Mouse (Mus musculus) ES-E14 (cell line): ENCODE measurements at regions not wholly inside any gene's neighbourhood (a gene's known extent, or its start where the extent isn't known, plus 50 kb on each side); places are given as distances from the start of the nearest gene placed in this dataset.

Source experiments
- DNase-seq: peaks from one replicate; pipeline ENCODE4 v3.0.0-alpha.2; 2013; ENCODE audit warnings: low read depth, low spot score
- H3K27ac ChIP-seq: 2 replicates; pipeline ENCODE4 v1.5.1; 2012; ENCODE audit warnings: low read depth, mild to moderate bottlenecking, low read length, moderate library complexity, mixed read lengths; ENCODE audit not compliant: poor library complexity, insufficient read depth, severe bottlenecking
- H3K36me3 ChIP-seq: 2 replicates; pipeline ENCODE4 v1.6.1; 2012; ENCODE audit warnings: mild to moderate bottlenecking, low read length, moderate library complexity, mixed read lengths; ENCODE audit not compliant: control insufficient read depth, poor library complexity, insufficient read depth, severe bottlenecking
- H3K4me1 ChIP-seq, 2 experiments: fragments of 150-350 bp in 1 of 2; sonication (generic) in 1 of 2; 2 replicates each; pipeline ENCODE4 v1.6.1; 2012; ENCODE audit warnings: low read length in 2 of 2, mild to moderate bottlenecking in 1 of 2, mixed read lengths in 1 of 2; ENCODE audit not compliant: control insufficient read depth in 2 of 2, insufficient read depth in 2 of 2, poor library complexity in 1 of 2
- H3K4me3 ChIP-seq, 2 experiments: fragments of 150-350 bp in 1 of 2; sonication (generic) in 1 of 2; 2 replicates each; pipeline ENCODE4 v1.5.1; 2012; ENCODE audit warnings: low read length in 2 of 2, low read depth in 1 of 2, mild to moderate bottlenecking in 1 of 2, mixed read lengths in 1 of 2; ENCODE audit not compliant: insufficient read depth in 1 of 2, poor library complexity in 1 of 2, severe bottlenecking in 1 of 2
- H3K9ac ChIP-seq: 2 replicates; pipeline ENCODE4 v1.6.1; 2012; ENCODE audit warnings: low read depth, mild to moderate bottlenecking, low read length, mixed read lengths; ENCODE audit not compliant: poor library complexity, insufficient read depth, severe bottlenecking
- H3K9me3 ChIP-seq: fragments of 150-350 bp; sonication (generic); 2 replicates; pipeline ENCODE4 v1.6.1; 2012; ENCODE audit warnings: low read depth, mild to moderate bottlenecking, low read length; ENCODE audit not compliant: control insufficient read depth, insufficient read depth
- CHD2 ChIP-seq: IDR thresholded peaks from 2 replicates; pipeline ENCODE4 v1.6.1; 2014; ENCODE audit warnings: mild to moderate bottlenecking, low read depth, low read length, inconsistent platforms
- HCFC1 ChIP-seq: IDR thresholded peaks from 2 replicates; pipeline ENCODE4 v1.6.1; 2012; ENCODE audit warnings: low read length, inconsistent platforms, borderline replicate concordance; ENCODE audit not compliant: insufficient read depth
- MAFK ChIP-seq: IDR thresholded peaks from 2 replicates; pipeline ENCODE4 v1.6.1; 2014; ENCODE audit warnings: mild to moderate bottlenecking, low read depth, low read length, inconsistent platforms; ENCODE audit not compliant: insufficient read depth
- ZC3H11A ChIP-seq: IDR thresholded peaks from 2 replicates; pipeline ENCODE4 v1.6.1; 2012; ENCODE audit warnings: low read depth, mild to moderate bottlenecking, inconsistent platforms, low read length, borderline replicate concordance
- ZNF384 ChIP-seq: IDR thresholded peaks from 2 replicates; pipeline ENCODE4 v1.6.1; 2012; ENCODE audit warnings: low read depth, low read length, inconsistent platforms
- in situ Hi-C, 2 experiments: fragments of 600-800 bp; cut with MboI; formaldehyde crosslinking; loops; one replicate each; pipeline ENCODE4 v1.15.1; 2025; ENCODE audit warnings: low sequenced_read_pairs in 2 of 2, inconsistent platforms in 1 of 2; ENCODE audit not compliant: unreplicated experiment in 2 of 2

GRCm38 (mm10) chr9:52802969-52803368 is 123.4 kb upstream of the AI593442 start:
- H3K36me3 ChIP-seq: no peaks in the 10 kb centered on the region
- DNase-seq: no peak
- TF ChIP-seq MAFK: peak; percentile 85
- TF ChIP-seq CHD2: no peak
- no peak for TF ChIP-seq ZNF384
- no peak for TF ChIP-seq ZC3H11A
- TF ChIP-seq HCFC1: no peak
- H3K4me1 ChIP-seq: no peaks in the 10 kb centered on the region
- no peak overlapping the region for H3K27ac ChIP-seq
- H3K9me3 ChIP-seq: no peaks in the 10 kb centered on the region
- H3K9ac ChIP-seq: no peak overlapping the region
- in situ Hi-C loops: no loop called here
- no peak overlapping the region for H3K4me3 ChIP-seq

GRCm38 (mm10) chr9:52801801-52802200 is 122.2 kb upstream of the AI593442 start:
- no peaks in the 10 kb centered on the region for H3K9me3 ChIP-seq
- TF ChIP-seq MAFK: no peak
- TF ChIP-seq ZC3H11A: no peak
- TF ChIP-seq HCFC1: no peak
- TF ChIP-seq ZNF384: no peak
- no peak for TF ChIP-seq CHD2
- no peak for DNase-seq
- H3K9ac ChIP-seq: no peak overlapping the region
- in situ Hi-C loops: no loop called here
- no peaks in the 10 kb centered on the region for H3K36me3 ChIP-seq
- no peak overlapping the region for H3K27ac ChIP-seq
- no peak overlapping the region for H3K4me3 ChIP-seq
- no peaks in the 10 kb centered on the region for H3K4me1 ChIP-seq

- DNase-seq: no peak
- no peaks in the 10 kb centered on the region for H3K36me3 ChIP-seq
- H3K9me3 ChIP-seq: no peaks in the 10 kb centered on the region
- no peak overlapping the region for H3K9ac ChIP-seq
- TF ChIP-seq CHD2: no peak
- no peak for TF ChIP-seq HCFC1
- TF ChIP-seq ZNF384: no peak
- TF ChIP-seq MAFK: no peak
- TF ChIP-seq ZC3H11A: no peak
- H3K4me3 ChIP-seq: no peak overlapping the region
- in situ Hi-C loops: no loop called here
- H3K27ac ChIP-seq: no peak overlapping the region
- no peaks in the 10 kb centered on the region for H3K4me1 ChIP-seq
Observed at GRCm38 (mm10) chr9:52800476-52800875, 120.9 kb upstream of the AI593442 start.

GRCm38 (mm10) chr9:52792596-52792995 is 113.0 kb upstream of the AI593442 start:
- Histone ChIP-seq H3K9ac (no peak overlapping the region), H3K27ac (no peak overlapping the region), H3K4me1 (no peaks in the 10 kb centered on the region), H3K36me3 (no peaks in the 10 kb centered on the region), H3K4me3 (no peak overlapping the region), H3K9me3 (no peaks in the 10 kb centered on the region)
- in situ Hi-C loops: no loop called here
- no peak for DNase-seq
- TF ChIP-seq MAFK (no peak), CHD2 (no peak), ZC3H11A (no peak), HCFC1 (no peak), ZNF384 (no peak)

- no peak overlapping the region for H3K9ac ChIP-seq
- no peak overlapping the region for H3K27ac ChIP-seq
- H3K4me1 ChIP-seq: no peaks in the 10 kb centered on the region
- no peak for DNase-seq
- no peaks in the 10 kb centered on the region for H3K36me3 ChIP-seq
- no peaks in the 10 kb centered on the region for H3K9me3 ChIP-seq
- in situ Hi-C loops: no loop called here
- TF ChIP-seq CHD2 (no peak), ZC3H11A (no peak), MAFK (no peak), ZNF384 (no peak), HCFC1 (no peak)
- H3K4me3 ChIP-seq: no peak overlapping the region
Observed at GRCm38 (mm10) chr9:52782520-52782919, 102.9 kb upstream of the AI593442 start.
